Mouse (Mus musculus) liver, adult (tissue): ENCODE results near the gene Cnpy1.

ENCODE experiments used
- GATA4 ChIP-seq: IDR thresholded peaks from 2 replicates; pipeline ENCODE4 v1.6.1; 2014; ENCODE audit warnings: mild to moderate bottlenecking, low read length; ENCODE audit not compliant: insufficient replicate concordance

The Cnpy1 gene

DNA sequence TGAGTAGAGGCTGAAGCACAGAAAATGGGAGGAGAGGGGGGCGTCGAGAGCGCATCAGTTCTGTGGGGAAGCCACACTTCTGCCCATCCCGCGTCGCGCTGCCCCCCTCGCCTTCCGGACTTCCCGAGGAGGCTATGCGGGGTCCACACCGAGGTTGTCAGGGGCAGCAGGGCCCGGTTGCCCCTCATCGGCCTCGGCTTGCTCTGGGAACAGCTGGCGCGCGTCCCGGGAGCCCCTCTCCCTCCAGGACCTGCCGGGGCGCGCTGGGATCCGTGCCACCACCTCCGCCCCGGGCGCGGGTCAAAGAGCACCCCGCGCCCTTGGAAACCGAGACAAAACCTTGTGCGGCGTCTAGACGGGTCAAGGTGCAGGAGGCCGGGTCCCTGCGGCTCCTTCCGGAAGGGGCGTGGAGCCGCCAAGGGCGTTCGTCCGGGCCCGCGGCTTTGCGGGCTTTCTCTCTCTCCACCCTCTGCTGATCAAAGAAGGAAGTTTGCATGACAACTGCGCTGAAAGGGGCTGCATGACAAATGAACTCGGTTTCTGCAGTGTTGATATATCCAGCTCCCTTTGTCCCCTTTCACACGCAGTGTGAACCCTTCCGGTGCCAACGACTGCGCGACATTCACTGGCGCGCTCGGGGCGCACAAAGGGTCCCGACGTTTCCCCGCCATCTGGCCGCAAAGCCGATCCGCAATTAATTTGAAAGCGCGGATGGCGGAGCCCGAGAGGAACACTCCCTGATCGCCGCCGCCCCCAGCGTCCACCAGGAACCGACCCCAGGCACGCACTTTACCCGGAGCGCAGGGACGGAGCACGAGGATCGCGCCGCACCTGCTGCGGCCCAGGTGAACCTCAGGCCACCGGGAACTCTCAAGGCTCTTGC lies 35.8 kb downstream of the Cnpy1 start:
- TF ChIP-seq GATA4, result no peak

DNA sequence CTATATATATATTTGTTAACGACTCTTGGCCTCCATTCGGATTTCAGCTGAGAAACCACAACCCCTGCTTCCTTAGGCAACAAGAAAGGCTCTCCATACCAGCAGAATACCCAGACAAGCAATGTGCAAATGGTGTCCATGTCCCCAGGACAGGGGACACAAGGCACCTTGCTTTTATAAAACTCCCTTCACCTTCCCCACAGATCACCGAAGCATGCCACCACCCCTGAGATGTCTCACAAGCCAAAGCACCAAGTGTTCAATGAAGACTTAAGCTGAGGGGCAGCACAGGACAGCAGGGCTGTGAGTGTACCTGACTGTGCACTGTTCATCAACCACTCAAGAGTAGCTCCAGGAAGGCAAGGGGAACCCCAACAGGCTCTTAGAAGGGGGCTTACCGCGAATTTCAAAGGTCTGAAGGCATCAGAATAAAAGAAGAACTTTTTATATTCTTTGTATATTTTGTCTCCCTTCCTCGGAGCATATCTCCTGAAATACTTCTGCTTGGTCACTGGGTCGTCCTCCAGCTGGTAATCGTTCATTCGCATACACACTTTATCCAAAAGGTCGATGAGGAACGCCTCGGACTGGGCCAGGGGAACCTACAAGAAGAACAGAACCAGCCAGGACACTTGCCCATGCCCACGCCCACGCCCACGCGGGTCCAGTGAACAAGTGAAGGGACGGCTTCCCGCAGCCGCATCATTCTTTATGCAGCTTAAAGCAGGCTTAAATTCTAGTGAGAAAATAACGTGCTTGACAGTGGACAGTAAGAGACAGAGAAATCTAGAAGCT lies 36.7 kb downstream of the Cnpy1 start:
- TF ChIP-seq GATA4, result no peak

DNA sequence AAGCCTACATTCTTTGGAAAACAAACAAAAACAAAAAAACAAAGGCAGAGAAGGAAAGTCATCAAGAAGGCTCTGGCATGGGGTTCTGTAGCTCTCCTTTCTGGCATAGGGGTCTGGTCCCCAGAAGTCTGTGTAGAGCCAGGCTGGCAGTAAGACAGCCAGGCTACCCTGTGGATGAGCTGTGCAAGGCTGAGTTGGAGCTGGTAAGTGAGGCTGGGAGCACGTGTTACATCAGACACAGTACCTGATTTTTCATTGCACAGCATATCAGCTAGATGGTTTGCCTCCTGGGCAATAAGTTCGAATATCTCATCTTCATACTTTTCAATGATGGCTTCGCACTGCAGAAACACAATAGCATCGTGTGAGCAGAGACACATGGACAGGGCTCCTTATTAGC lies 38.6 kb downstream of the Cnpy1 start:
- TF ChIP-seq GATA4, result no peak

DNA sequence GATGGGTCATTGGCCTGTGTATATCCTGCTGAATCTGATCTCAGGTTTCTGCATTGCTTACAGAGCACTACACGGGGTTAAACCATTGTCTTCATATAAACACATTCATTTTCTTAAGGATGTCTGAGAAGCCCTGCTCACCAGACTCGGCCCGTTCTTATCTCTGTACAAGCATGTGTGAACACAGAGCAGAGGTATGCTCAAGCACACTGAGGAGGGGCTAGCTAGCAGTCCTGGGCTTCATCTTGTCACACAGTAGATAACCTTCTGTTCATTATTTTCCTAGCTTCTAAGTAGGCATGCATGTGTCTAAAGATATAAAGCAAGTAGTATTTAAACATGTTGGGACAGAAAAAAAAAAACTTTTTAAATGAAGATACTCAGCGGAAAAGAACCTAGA lies 39.2 kb downstream of the Cnpy1 start:
- no peak for TF ChIP-seq GATA4

DNA sequence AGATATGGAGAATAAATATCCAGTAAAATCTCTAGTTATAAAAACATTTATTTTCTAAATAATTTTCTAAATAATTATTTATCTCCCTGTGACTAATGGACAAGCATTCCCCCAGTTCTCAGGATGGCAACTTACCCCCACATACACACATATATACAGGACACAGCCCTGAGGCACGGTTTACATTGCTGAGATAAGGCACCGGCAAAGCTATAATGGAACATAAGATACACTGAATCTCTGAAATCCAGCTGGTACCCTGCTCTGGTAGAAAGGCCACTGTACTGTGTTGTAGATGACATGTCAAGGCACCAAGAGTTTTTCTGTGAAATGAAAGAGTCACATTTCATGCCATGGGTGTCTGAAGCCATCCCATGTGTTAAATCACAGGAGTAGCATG lies 40.9 kb downstream of the Cnpy1 start:
- TF ChIP-seq GATA4, result no peak

DNA sequence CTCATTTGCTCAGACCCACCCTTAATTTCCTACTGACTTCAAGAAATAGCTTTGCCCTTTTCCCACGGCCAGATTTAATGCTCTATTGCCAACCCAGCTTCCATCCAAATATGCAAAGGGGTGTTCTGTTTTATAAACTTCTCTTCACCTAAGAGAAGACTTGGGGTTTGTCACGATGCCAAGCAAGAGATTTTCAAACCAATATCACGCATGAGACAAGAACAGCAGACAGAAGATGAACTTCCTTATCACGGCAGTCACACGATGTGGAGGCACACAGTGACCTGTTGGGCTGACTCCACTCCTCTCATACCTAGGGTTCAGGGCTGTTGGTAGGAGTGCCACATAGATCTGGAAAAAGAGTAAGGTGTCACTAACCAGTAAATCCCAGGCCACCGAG lies 42.5 kb downstream of the Cnpy1 start:
- no peak for TF ChIP-seq GATA4

DNA sequence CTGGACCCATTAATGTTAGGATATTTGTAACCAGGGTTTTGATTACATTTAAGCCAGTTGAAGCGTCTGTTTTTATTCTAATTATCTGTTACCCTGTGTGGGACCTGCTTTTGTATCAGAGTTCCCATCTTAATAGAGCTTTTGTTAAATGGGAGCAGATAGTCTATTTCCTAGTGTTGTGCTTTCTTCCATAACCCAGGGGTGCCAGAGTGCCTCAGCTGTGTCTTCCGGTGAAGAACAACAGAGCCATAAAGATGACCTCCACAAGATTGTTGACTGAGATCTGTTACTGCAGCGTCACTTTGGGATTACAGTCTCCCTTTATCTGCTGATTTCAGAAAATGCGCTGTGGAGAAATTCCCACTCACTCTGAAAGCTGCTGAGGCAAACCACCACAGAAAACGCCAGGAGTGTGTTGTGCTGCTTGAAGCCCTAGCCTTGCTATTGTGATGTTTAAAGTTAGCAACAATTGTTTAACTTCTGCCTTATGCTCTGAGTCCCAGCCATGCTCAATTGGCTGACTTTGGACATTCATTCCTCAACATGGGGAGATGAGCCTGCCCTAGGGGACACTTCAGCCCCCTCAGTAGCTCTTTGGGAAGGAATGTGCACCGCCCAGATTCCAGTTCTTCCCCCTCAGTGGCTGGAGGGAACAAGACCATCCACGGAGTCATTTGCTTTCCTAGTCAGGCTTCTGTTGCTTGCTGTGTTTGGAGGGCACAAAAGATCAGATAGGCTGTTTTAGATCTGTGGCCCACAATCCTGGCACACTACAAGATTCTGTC lies 46.3 kb downstream of the Cnpy1 start:
- TF ChIP-seq GATA4, result no peak

DNA sequence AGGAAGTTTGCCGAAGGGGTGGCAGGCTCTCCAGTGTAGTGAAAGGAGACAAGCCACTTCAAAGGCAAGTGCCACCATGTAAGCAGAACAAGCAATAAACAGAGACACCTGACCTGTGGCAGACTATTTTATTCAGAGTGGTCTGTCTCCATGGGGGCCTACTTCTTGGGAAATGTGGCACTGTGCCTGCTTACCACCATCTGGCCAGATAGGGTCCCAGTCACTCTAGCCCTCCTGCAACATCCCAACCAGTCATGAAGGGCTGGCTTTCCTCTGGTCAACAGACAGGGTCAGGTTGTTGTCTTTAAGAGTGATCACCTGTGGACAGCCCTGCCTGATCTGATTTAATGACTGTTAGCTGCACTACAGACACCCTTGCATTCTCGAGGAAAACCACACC lies 50.1 kb downstream of the Cnpy1 start:
- TF ChIP-seq GATA4, result no peak

DNA sequence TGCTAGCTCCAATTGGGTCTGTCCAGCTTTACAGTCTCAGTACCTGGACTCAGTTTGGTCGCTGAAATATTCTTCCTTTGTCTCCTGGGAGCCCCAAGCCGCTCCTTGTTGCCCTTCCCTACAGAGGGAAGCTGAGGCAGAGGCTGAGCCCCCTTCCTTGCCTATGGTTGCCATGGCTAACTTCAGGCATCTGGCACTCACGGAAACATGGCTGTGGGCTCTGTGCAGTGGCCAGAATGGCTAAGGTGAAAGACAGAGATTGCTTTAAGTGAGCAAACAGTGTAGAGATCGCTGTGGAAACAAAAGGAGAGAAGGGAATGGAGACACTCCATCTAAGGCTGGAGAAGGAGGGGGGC lies 53.5 kb downstream of the Cnpy1 start:
- TF ChIP-seq GATA4, result no peak

DNA sequence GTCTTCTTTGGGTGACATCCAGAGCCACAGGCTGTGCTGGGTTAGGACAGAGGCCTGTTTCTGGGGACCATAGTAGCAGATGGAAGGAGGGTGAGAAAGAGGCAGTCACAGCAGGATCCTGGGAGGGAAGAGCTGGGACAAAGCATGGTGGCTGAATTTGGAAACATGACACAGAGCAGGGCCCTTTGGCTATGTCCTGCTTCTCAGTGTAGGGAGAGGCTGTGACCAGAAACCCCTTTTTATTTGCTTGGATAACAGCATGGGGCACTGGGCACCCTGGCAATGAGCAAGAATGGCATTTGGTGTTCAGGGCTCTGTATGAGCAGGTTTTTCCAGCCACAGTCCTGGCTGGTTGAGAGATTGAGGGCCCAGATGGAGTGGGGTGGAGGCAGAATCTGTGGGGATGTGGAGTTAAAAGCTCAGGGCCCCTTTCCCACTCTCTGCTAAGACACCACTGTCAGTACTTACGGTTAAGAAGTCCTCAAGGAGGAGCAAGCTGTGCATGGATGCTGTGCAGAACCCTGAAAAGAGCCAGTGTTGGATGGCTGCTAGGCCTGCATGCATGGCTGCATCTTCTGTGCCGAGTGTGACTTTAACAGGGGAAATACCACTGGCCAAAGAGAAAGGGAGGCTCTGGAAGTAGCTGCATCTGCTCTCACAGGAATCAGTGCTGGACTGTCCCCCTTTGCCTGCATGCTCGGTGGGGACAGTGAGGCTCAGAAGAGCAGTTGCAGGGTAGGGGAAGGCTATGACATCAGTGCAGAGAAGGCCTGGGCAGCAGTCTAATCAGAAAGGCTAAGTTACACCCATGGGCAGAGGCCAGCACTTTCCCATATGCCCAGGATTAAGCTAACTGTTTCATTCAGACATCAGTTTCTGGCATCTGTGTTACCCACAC lies 54.2 kb downstream of the Cnpy1 start:
- TF ChIP-seq GATA4, result no peak

DNA sequence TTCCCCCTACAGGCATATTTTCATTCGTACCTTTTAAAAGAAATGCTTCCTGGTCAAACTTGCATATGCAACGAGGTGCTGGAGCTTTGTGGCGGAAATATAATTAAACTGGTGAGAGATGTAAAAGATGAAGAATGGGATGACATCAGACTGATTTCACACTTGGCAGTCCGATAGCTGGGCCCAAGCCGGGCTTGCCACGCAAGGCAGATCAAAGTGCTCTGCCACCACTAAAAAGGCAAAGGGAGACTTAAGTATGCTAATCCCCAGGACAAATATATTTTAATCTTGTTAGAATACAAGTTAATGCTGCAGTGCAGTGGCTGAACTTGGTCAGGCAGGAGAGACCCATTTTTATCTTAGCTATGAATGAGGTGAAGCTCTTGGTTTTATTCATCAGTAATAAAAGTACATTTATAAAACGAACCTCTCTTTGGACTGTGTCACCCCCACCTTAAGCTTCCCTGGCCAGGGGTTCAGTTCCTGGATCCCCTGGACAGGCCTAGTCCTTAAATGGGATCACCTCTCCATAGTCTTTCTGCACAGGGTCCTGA lies 66.3 kb downstream of the Cnpy1 start:
- TF ChIP-seq GATA4, result no peak

DNA sequence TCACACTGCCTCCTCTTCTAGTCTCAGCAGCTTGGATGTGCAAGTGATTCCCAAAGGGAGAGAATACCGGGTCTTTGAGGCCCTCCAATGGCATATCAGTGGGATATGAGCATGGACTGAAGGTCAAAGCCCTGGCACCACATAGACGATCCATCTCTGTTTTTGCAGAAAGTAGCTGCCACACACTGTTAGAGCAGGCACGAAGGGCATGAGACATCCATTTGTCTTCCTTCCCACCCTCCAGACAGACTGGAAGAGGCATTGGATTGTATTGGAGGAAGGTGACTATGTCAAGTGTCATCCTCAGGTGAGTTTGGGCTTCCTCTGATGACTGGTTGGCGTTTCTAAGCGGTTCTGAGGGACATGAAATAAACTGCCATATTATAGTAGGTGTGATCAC lies 67.3 kb downstream of the Cnpy1 start:
- no peak for TF ChIP-seq GATA4

DNA sequence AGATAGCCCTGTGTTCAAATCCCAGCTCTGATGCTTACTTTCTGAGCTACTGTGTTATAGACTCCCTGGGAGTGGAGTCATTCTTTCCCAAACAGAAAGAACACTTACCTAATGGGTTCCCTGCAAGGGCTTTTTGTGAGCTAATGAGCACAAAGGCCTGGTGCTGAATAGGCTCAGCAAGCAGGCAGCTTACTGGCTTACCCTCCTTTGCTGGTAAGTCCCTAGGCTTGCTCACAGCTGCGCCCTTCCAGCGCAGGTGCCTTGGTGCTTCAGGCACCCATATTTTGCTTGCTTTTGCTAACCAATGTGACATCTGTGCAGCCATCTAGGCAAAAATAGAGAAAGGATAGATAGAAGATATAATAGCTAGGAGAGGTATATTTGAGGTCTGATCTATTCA lies 69.0 kb downstream of the Cnpy1 start:
- no peak for TF ChIP-seq GATA4

DNA sequence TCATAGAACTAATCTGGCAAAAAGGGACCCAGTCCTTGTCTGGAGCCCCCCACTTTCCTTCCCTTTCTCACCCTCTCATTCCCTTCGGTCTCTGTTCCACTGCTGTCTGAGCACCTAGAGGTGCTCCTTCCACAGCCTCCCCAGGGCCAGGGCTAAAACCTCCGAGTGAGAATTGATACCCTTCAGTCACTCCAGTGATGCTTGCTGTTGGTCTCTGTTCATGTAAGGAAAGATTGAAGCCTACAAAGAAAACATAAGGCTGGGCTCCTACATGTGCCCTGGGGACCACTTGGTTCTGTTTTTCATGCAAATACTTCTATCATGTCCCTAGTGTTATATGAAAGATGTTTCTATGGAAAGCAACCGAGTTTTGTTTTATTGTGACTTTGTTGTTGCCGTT lies 69.6 kb downstream of the Cnpy1 start:
- no peak for TF ChIP-seq GATA4
